Mouse (Mus musculus): ENCODE measurements at regions not wholly inside any gene's neighbourhood (a gene's known extent, or its start where the extent isn't known, plus 50 kb on each side); places are given as distances from the start of the nearest gene placed in this dataset.

DNA sequence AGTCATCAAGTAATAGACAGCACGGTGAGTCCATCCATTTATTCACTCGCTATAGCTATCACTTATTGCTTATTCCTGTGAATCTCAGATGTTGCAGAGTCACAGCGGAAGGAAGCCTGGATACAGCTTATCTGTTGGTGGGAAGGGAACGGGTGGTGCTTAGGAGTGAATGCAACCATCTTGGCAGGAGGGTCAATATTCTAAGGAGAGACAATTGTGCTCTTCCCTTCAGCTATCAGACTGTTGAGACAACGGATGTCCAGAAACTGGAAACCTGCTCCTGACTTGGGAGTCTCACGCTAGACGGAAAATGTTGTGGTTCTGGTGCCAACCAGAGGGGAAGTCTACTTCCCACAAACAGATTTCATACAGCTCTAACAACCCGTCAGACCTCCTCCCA lies 103.7 kb upstream of the Kit start:
- Histone ChIP-seq H3K4me2 (no peak overlapping the region), H3K9me3 (replicated peaks) (no peaks in the 10 kb centered on the region), H3K36me3 (no peaks in the 10 kb centered on the region), H3K9ac (no peak overlapping the region), H3K27ac (no peak overlapping the region), H3K27me3 (no peaks in the 10 kb centered on the region), H3K4me1 (replicated peaks) (peaks cover 12% of the 10 kb centered on the region), H3K4me3 (replicated peaks) (no peak overlapping the region)
- DNase-seq (no peak), ATAC-seq (ENCODE audit: low read depth) (no peak)
- WGBS (ENCODE audit: insufficient replicate concordance) = 53% methylated on average over 8 of the region's 8 CpGs

DNA sequence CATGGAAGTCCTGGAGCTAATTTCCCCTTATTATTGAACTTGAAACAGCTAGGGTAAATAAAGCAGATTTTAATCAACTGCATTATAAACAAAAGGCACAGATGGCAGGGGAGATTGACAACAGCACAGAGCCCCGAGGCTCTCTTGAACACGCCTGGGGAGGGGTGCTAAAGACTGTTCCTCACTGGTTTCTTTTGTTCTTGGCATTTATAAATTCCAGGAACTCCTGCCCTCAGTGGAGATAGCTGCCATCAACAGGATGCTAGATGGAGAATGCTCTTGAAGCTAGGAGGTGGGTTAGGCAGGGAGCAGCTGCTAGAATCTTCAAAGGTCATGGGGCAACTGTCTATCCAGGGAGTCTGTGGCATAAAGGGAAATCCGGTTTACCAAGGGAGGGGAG lies 102.2 kb upstream of the Kit start:
- no peaks in the 10 kb centered on the region for H3K4me1 ChIP-seq (replicated peaks)
- no peak for DNase-seq
- H3K4me3 ChIP-seq (replicated peaks) = no peak overlapping the region
- no peaks in the 10 kb centered on the region for H3K36me3 ChIP-seq
- ATAC-seq (ENCODE audit: low read depth) = no peak
- no peak overlapping the region for H3K4me2 ChIP-seq
- no peaks in the 10 kb centered on the region for H3K9me3 ChIP-seq (replicated peaks)
- WGBS (ENCODE audit: insufficient replicate concordance) = 26% methylated on average over 3 of the region's 3 CpGs
- H3K9ac ChIP-seq = no peak overlapping the region
- H3K27ac ChIP-seq = no peak overlapping the region
- no peaks in the 10 kb centered on the region for H3K27me3 ChIP-seq

DNA sequence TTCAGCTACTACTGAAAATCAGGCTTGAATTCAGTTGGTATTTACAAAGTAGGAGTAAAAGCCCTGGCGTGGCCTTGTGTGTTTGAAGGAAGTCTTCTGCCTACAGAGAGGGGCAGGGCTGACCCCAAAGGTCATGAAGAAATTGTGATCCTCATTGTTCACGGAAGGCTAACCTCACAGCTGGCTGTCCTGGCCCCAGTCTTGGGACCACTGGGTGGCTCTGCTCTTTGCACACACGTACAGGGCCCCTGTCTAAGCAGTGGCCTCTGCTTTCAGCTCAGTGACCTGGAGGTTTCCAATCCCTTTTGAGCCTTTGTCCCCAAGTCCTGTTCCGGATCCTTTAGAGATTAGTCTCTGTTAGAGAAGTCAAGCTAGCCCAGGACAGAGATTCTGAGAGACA lies 99.3 kb upstream of the Kit start:
- no peak for ATAC-seq (ENCODE audit: low read depth)
- no peaks in the 10 kb centered on the region for H3K36me3 ChIP-seq
- H3K27ac ChIP-seq = no peak overlapping the region
- no peaks in the 10 kb centered on the region for H3K27me3 ChIP-seq
- no peaks in the 10 kb centered on the region; the same call in 1 of the 2 replicates for H3K4me1 ChIP-seq (replicated peaks)
- H3K9ac ChIP-seq = no peak overlapping the region
- H3K4me3 ChIP-seq (replicated peaks) = no peak overlapping the region
- no peak overlapping the region for H3K4me2 ChIP-seq
- WGBS (ENCODE audit: insufficient replicate concordance) = 73% methylated on average over 4 of the region's 4 CpGs
- H3K9me3 ChIP-seq (replicated peaks) = no peaks in the 10 kb centered on the region
- no peak for DNase-seq

DNA sequence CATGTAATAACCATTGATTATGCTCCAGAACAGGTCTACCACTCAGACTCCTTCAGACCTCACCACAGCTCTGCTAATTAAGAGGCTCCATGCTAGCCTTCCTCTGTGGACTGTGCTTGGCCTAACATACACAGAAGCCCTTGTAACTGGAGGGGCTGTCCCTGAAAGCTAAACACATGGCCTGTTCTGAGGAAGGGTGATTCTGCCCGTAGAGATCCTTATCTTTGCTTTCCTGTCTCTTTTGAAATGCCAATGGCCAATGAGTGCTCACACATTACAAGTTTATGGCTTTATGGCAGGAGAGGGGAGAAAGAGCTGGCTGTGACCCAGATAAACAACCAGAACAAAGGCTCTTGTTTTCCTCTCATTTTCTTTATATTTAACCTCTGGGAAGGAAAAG lies 96.2 kb upstream of the Kit start:
- no peak for ATAC-seq (ENCODE audit: low read depth)
- no peak overlapping the region for H3K9ac ChIP-seq
- no peak overlapping the region for H3K4me3 ChIP-seq (replicated peaks)
- no peaks in the 10 kb centered on the region for H3K27me3 ChIP-seq
- no peaks in the 10 kb centered on the region for H3K36me3 ChIP-seq
- no peaks in the 10 kb centered on the region for H3K9me3 ChIP-seq (replicated peaks)
- H3K4me1 ChIP-seq (replicated peaks) = no peaks in the 10 kb centered on the region; the same call in none of the 2 replicates
- no peak overlapping the region for H3K4me2 ChIP-seq
- no peak overlapping the region for H3K27ac ChIP-seq
- 0% methylated on average over 1 of the region's 1 CpGs for WGBS (ENCODE audit: insufficient replicate concordance)
- DNase-seq = no peak

DNA sequence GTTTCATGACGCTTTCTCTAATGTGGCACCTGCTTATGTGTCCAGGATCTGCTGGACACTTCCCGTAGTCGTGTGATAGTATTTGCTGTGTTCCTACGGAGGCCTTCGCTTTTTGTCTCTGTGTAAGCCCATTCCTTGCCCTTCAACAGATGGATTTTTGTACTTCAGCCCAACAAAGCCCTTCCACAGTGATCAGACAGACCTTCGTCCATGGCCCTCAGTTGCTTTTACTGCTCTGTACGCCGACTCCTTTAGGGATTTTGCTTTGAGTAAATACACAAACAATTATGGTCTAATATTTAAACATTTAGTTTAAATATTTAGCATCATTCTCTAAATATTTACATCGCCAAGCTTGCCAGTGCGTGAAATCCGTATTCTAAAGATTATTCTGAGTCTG lies 95.6 kb upstream of the Kit start:
- Histone ChIP-seq H3K27me3 (no peaks in the 10 kb centered on the region), H3K9me3 (replicated peaks) (no peaks in the 10 kb centered on the region), H3K9ac (no peak overlapping the region), H3K4me3 (replicated peaks) (no peak overlapping the region), H3K27ac (no peak overlapping the region), H3K36me3 (no peaks in the 10 kb centered on the region), H3K4me1 (replicated peaks) (no peaks in the 10 kb centered on the region; the same call in none of the 2 replicates), H3K4me2 (no peak overlapping the region)
- no peak for DNase-seq
- no peak for ATAC-seq (ENCODE audit: low read depth)
- 76% methylated on average over 11 of the region's 11 CpGs for WGBS (ENCODE audit: insufficient replicate concordance)

DNA sequence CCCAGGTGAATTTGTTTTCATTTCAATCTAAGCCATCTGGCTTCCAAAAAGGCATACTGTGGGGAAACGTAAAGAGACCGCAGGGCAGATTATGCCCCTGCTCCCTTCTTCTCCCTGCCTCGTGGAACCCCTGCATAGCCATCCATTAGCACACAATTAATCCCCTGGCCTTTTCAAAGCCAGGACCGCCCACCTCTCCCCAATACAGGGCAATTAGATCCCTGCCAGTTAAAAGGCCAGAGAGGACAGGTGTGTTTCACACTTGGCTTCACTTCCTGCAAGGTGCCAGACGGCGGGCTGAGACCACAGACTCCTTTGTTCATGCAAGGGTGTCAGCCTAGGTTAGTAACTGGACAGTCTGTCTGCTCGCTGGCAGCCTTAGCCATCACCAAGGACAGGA lies 93.1 kb upstream of the Kit start:
- Histone ChIP-seq H3K36me3 (no peaks in the 10 kb centered on the region), H3K27me3 (no peaks in the 10 kb centered on the region), H3K9ac (no peak overlapping the region), H3K4me2 (no peak overlapping the region), H3K27ac (no peak overlapping the region), H3K4me3 (replicated peaks) (no peak overlapping the region), H3K9me3 (replicated peaks) (no peaks in the 10 kb centered on the region), H3K4me1 (replicated peaks) (no peaks in the 10 kb centered on the region; the same call in none of the 2 replicates)
- ATAC-seq (ENCODE audit: low read depth) (no peak), DNase-seq (no peak)
- WGBS (ENCODE audit: insufficient replicate concordance) = 73% methylated on average over 7 of the region's 7 CpGs

DNA sequence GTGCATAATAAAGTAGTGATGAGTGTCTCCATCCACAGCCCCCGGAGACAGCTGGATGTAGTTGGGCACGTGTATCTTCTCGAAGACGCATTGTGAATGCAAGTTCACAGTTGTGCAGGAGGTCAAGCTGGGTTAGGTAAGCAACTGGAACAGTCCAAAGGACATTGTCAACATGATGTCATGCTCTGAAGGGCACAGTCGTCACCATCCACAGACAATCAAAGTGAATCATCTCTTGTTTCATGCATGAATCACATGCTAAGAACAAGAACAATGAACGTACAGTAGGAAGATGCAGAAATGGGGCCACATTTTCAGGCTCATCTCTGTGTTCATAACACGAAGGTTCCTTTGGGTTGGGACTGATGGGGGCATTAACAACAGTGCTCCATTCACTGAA lies 90.4 kb upstream of the Kit start:
- ATAC-seq (ENCODE audit: low read depth) (no peak), DNase-seq (no peak)
- no peak overlapping the region for H3K4me3 ChIP-seq (replicated peaks)
- H3K36me3 ChIP-seq = no peaks in the 10 kb centered on the region
- H3K9me3 ChIP-seq (replicated peaks) = no peaks in the 10 kb centered on the region
- H3K4me1 ChIP-seq (replicated peaks) = no peaks in the 10 kb centered on the region; the same call in none of the 2 replicates
- H3K9ac ChIP-seq = no peak overlapping the region
- WGBS (ENCODE audit: insufficient replicate concordance) = 73% methylated on average over 7 of the region's 7 CpGs
- H3K27me3 ChIP-seq = no peaks in the 10 kb centered on the region
- H3K27ac ChIP-seq = no peak overlapping the region
- H3K4me2 ChIP-seq = no peak overlapping the region

DNA sequence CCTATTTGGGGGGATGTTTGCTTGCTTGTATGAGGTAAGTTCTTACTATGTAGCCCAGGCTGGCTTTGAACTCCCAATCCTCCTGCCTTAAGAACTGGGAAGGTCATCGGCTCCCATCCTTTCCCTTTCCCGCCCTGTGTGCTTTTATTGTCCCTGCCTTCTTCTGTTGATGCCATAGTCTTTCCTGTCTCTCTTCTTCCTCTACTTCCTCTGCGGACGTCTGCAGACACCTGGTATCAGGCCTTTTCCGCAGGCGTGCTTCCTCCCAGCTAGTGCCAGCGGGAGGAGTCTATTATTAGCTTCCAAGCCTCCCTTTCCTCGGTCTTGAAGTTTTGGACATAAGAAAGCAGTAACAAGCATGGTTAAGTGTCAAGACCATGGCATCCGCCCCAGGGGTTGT lies 83.9 kb upstream of the Kit start:
- no peak for DNase-seq
- Histone ChIP-seq H3K4me2 (no peak overlapping the region), H3K27ac (no peak overlapping the region), H3K27me3 (no peaks in the 10 kb centered on the region), H3K9ac (no peak overlapping the region), H3K4me3 (replicated peaks) (no peak overlapping the region), H3K4me1 (replicated peaks) (0 out of 2 replicates have a peak, but pooled peaks cover 3% of the 10 kb centered on the region), H3K36me3 (no peaks in the 10 kb centered on the region), H3K9me3 (replicated peaks) (no peaks in the 10 kb centered on the region)
- WGBS (ENCODE audit: insufficient replicate concordance) = 33% methylated on average over 9 of the region's 9 CpGs
- no peak for ATAC-seq (ENCODE audit: low read depth)

DNA sequence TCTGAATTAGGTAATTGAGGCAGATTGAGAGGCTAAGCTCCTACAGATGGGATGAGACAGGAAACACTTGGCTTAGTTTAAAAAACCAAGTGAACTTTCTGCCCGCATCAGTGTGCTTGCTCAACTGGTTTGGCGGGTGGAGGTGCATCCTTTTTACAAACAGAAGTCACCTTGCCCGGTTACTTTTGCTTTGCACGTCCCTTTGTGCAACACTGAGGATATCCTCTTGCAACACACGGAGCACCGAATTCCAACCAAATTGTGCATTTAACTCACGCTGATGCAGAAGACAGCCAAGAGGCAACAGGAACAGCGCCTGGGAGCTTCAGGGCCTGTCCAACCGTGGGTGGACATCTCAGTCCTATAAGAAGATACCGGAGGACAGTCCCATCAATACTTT lies 80.6 kb upstream of the Kit start:
- WGBS (ENCODE audit: insufficient replicate concordance) = 67% methylated on average over 10 of the region's 10 CpGs
- no peaks in the 10 kb centered on the region for H3K27me3 ChIP-seq
- H3K4me1 ChIP-seq (replicated peaks) = 0 out of 2 replicates have a peak, but pooled peaks cover 3% of the 10 kb centered on the region
- no peaks in the 10 kb centered on the region for H3K36me3 ChIP-seq
- H3K4me2 ChIP-seq = no peak overlapping the region
- no peak for ATAC-seq (ENCODE audit: low read depth)
- H3K27ac ChIP-seq = no peak overlapping the region
- no peak overlapping the region for H3K4me3 ChIP-seq (replicated peaks)
- H3K9me3 ChIP-seq (replicated peaks) = no peaks in the 10 kb centered on the region
- no peak overlapping the region for H3K9ac ChIP-seq
- no peak for DNase-seq

DNA sequence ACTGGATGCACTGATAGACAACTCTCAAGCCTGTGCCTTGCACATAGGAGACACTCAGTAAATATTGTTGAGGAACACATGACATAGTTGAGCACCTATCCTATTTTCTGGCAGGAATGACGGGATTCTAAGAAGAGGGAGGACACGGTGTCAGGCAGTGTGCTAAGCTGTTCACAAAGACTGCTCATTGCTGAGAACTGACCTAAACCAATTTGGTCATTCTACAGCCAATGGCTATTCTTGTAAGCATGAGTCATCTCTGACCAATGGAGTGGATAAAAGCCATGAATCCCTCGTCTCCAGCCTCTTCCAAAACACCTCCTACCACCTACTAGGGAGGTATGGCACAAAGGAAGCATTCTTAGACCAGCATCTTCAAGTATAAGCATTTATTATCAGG lies 75.7 kb upstream of the Kit start:
- whole genome bisulfite sequencing (ENCODE audit: insufficient replicate concordance) = 72% methylated on average over 3 of the region's 3 CpGs
- no peaks in the 10 kb centered on the region for H3K27me3 ChIP-seq
- no peaks in the 10 kb centered on the region for H3K9me3 ChIP-seq (replicated peaks)
- H3K36me3 ChIP-seq = no peaks in the 10 kb centered on the region
- H3K4me3 ChIP-seq (replicated peaks) = no peak overlapping the region
- H3K9ac ChIP-seq = no peak overlapping the region
- ATAC-seq (ENCODE audit: low read depth) (no peak), DNase-seq (no peak)
- no peak overlapping the region for H3K4me2 ChIP-seq
- no peak overlapping the region for H3K27ac ChIP-seq
- no peaks in the 10 kb centered on the region for H3K4me1 ChIP-seq (replicated peaks)

DNA sequence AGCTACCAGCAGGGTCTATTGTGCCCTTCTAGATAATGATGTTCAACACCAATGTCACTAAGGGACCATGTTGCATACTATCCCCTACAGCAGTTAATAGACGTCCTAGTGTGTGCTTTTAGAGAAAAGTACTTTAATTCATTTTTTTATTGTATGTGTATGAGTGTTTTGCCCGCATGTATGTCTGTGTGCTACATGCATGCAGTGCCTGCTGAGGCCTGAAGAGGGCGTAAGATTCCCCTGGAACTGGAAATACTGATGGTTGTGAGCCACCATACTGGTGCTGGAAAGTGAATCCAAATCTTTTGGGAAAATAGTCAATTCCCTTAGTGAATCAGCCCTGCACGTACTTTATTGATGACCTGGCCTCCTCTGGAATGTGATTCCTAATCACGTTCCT lies 75.0 kb upstream of the Kit start:
- WGBS (ENCODE audit: insufficient replicate concordance) = 66% methylated on average over 5 of the region's 5 CpGs
- DNase-seq = no peak
- Histone ChIP-seq H3K9me3 (replicated peaks) (no peaks in the 10 kb centered on the region), H3K27me3 (no peaks in the 10 kb centered on the region), H3K9ac (no peak overlapping the region), H3K4me1 (replicated peaks) (no peaks in the 10 kb centered on the region), H3K36me3 (no peaks in the 10 kb centered on the region), H3K27ac (no peak overlapping the region), H3K4me2 (no peak overlapping the region), H3K4me3 (replicated peaks) (no peak overlapping the region)
- no peak for ATAC-seq (ENCODE audit: low read depth)

DNA sequence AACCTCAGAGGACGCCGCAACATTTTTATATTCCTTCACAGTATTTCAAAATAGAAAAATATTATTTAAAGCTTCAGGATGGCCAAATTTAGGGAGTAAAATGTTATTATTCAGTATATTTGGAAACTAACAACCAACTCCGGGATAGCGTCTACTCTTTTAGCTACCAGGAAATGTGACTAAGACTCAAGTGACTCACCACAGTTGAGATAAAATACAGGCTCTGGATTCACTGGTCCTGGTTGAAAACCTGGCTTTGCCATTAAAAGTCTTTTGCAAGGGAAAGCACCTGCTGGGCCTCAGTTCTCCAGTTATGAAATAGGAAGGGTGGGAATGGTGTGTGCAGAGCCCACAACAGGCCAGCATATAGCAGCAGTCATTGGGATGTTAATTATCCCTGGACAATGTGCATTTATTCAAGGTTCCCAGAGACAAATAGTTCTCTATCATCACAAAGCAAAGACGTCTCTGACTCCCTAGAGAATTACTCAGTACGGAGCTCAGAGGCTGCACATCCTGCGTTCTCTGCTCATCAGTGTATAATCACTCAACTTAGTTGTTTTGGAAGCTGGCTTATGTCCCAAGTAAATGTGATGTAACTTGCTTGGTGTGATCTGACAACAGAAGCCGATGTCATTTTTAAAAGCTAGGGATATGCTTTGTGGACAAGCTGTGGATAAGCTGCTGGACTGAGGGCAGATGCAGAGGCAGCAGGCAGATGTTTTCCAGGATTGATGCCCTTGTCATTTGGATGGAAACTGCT lies 73.9 kb upstream of the Kit start:
- ATAC-seq (ENCODE audit: low read depth) (no peak), DNase-seq (no peak)
- 74% methylated on average over 8 of the region's 8 CpGs for WGBS (ENCODE audit: insufficient replicate concordance)
- no peak overlapping the region for H3K4me3 ChIP-seq (replicated peaks)
- H3K4me1 ChIP-seq (replicated peaks) = no peaks in the 10 kb centered on the region
- no peaks in the 10 kb centered on the region for H3K27me3 ChIP-seq
- H3K27ac ChIP-seq = no peak overlapping the region
- H3K4me2 ChIP-seq = no peak overlapping the region
- no peaks in the 10 kb centered on the region for H3K36me3 ChIP-seq
- no peaks in the 10 kb centered on the region for H3K9me3 ChIP-seq (replicated peaks)
- no peak overlapping the region for H3K9ac ChIP-seq
